Mouse (Mus musculus) central nervous system, embryonic 18 days (tissue): ENCODE measurements around the gene Dennd1a. TPM values are rescaled to one million over a fixed set of nuclear protein-coding genes. Genes with fewer than 3 reads are reported as not detected.

ENCODE experiments used
- polyA plus RNA-seq: library from polyadenylated mRNA; depleted of rRNA; stranded (reverse); fragments of >200 nt; gene quantifications from 2 replicates; pipeline ENCODE4 v1.2.3, GENCODE M21; 2012; rRNA removed

Gene Dennd1a
- 30.6 and 31.2 TPM in 2 replicates for polyA plus RNA-seq

DNA sequence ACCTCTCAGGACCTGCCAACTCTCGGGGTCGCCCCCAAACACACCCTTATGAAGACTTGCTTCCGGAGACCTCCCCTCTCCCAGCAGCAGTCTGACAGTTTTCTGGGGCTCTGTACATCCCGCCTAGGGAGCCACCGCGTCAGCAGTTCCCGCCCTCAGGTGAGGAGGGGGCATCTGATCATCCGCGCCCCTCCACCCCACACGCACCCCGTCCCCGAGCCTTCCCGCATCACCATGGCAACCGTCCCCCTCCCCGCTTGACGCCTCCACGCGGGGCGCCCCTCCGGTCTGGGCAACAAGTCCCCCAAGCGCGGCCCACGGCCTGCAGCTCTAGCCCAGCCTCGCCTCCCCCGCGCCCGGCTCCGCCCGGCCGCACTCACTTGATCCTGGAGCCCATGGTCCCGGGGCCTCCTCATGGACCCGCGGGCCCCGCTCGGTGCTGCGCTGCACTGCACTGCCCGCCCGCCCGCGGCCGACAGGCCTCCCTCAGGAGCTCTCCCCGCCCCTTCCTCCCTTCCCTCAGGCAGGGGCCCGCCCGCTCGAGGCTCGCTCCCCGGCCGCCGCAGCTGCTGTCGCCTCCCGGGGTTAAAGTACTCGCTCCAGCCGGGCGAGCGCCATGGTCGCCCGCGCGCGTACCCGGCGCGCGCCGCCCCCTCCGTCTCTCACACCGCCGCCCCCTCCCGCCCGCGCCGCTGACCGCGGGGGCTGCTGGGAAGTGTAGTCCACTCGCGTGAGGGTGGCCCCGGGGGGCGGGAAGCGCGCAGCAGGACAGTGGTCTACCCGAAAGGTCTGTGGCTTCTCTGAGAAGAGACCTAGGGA lies at the start of gene Dennd1a:
Gene Dennd1a (minus strand): TSS at position 658 of the 819 bp plus-strand sequence.

DNA sequence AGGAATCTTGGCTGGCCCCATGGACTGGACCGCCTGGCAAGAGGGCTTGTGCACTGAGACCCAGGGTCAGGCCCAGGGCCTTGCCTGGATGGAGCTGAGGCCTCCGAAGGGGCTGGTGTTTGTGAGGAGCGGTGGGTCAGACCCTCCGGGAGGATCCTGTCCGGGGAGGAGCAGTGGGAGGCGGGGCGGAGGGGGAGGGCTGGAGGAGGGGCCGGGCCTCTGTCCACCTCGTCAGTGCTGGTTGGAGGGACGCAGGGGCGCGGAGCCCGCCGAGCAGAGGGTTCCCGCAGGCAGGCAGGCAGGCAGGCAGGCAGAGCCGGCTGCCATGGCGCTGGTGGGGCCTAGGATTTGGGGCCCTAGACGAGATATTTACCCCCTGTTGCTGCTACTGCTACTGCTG lies 511.2 kb downstream of the Dennd1a start, which contains the start of gene Crb2:
Gene Crb2 (plus strand): TSS at position 234 of the 400 bp plus-strand sequence.

Other genes starting within 250 kb of the Dennd1a start
- gene Lhx2, start 51.9 kb upstream of the Dennd1a start, polyA plus RNA-seq: 111 and 112 TPM in 2 replicates
- 33.1 and 35.5 TPM in 2 replicates for gene Nek6, start 224.3 kb upstream of the Dennd1a start, polyA plus RNA-seq